Mouse (Mus musculus) erythroblast, adult 5-6 weeks (primary cell): Measurements from ENCODE around the gene Elavl4. TPM values are rescaled to one million over a fixed set of nuclear protein-coding genes. Genes with fewer than 3 reads are reported as not detected.

ENCODE experiments used
- ATAC-seq: replicated peaks from 2 replicates; pipeline ENCODE4 v1.8.0; 2016; ENCODE audit warnings: moderate number of reproducible peaks, mild to moderate bottlenecking, moderate TSS enrichment, inconsistent platforms; ENCODE audit not compliant: poor library complexity, low FRiP score, severe bottlenecking
- total RNA-seq, 2 experiments: library from RNA; stranded (forward) in 1 of 2; stranded (reverse) in 1 of 2; fragments of 150-400 nt in 1 of 2; fragments of 200-764, 138-1000 nt in 1 of 2; gene quantifications; 2 replicates each; pipeline versions ENCODE4 v1.2.3 to v1.2.4; 2015 to 2017; ENCODE audit warnings: low replicate concordance in 2 of 2

Gene Elavl4
- total RNA-seq, 2 experiments from 2014 or later: not detected

DNA sequence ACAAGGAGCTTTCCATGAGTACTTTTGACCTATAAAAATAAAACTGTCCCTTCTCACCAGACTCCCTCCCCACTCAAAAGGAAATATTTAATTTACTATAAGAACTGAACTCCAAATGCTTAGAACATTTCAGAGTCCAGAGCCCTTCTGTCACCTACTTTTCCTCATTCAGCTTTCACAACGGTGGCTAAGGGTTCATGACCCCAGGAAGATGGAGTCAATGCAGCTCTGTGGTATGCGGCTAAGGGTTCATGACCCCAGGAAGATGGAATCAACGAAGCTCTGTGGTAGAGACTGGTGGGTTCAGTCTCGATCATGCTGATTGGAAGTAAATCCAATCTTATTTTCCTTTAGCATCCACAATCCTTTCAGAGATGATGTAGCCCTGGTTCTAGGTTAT is 81.7 kb downstream of the Elavl4 start:
- ATAC-seq: no peak

DNA sequence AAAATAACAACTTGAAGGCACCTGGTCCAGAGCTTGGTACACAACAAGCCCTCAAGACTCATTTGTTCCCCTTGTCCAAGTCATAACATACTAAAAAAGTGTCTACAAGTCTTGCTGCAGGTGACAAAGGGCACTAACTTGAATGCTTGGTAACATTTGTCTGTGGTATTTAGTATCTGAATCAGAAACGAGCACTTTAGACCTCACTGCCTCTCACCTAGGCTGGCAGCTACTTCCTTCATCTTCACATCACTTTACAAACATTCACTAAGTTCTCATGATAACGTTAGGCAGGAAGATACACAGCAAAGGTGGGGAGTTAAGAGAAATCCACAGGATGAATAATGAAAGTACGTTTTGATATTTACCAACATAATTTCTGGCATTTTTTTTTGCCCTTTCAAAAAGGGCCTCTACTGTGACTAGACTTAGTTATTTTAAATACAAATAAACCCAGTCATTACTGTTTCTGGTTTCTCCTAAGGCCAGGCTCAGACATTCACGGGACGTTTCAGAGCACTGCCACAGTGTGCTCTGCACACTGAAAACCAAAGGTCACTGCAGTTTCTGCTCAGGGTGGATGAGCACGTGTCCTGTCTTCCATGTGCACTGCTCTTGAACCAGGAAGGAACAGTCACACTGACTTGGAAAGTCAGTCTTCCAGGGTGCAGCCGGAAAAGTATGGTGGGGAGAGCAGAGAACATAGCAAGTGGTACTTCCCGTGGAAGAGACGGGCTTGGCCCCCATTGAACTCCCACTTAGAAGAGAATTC is 84.7 kb downstream of the Elavl4 start:
- ATAC-seq: no peak

DNA sequence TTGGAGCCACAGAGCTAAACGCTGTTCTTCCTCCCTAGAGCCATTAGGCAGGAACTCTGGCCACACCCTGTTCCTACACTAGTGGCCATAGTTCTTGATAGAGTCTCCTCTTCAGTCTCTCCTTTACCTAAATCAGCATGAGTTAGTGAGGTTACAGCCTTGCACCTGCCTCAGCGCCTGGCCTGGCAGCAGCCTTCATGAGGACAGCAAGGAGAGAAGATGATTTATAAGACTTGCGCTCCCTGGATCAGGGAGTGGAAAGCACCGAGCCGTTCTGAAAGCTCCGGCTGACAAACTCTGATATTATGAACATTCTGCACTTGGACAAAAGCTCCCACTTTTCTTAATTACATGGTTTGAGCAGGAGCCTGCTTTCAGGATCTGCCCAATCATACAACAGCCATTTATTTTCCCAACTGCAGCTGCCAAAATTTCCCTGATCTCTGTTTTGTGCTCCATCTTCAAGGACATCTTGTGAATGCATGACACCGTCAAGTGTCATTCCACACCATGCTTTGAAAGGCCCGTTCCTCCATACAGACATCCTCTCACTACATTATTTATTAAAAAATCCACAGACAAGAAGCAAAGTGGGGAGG is 87.3 kb downstream of the Elavl4 start:
- ATAC-seq: no peak

DNA sequence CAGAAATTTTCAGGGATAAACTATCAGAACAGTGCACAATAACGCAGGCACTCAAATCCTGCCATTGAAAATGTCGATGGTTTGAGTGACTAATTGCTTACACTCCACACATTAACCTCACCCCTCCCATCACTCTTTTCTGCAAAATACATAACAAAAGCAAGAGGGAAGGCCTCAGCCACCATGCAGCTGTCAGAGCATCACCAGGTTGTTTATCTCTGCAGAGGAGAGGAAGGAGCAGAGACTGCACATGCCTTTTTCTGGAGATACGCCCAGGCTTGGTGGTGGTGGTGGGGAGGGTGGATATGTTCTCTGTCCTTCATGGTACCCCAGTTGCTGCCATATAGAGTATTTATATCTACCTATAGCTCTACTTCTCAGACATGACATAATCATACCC is 94.3 kb downstream of the Elavl4 start:
- ATAC-seq: no peak

DNA sequence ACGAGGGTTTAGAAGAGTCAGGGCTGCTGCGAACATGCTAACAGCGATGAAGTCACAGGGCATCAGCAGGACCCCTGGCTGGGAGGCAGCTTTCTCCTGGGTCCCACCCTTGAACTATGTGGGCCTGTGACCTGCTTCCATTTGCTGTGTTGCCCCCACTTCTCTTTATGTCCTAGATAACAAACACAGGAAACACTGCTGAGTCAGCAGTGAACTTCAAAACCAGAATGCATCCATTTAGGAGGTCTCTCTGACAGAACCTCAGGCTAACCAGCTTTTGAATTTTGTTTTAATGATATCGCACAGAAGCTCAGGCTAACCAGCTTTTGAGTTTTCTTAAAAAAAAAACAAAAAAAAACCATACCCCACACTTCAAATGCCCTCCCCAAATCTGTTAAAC is 96.1 kb downstream of the Elavl4 start:
- ATAC-seq: no peak

DNA sequence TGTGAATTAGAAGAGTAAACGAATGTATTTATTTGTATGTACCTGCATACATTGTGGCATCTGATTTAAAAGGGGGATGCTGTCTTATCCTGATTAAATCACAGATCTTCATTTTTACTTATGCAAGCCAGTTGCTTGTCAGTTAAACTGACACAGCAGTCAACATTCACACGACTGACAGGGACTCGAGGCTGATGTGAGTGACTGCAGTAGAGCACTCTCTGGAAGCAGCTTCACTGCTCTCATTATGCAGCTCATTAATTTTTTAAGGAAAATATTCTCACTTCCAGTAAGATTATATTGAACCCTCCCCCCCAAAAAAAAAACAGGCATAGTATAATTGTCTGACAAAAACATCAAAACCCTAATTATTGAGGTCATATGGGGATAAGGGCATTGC is 101.7 kb downstream of the Elavl4 start:
- no peak for ATAC-seq

DNA sequence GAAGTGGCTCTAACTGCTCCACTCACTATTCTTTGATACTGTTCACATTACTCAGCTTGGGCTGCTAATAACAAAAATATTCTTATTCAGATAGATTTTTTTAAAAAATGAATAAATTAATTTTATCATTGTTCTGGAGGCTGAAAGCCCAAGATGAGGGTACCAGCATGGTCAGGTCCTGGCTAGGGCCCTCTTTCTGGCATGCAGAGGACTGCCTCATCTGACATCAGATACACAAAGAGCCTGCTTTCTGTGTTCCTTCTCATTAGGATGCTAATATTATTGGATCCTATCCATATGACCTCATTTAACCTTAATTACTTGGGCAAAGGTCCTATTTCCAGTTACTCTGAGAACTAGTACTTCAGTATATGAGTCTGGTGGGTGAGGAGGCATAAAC is 108.8 kb downstream of the Elavl4 start:
- no peak for ATAC-seq

DNA sequence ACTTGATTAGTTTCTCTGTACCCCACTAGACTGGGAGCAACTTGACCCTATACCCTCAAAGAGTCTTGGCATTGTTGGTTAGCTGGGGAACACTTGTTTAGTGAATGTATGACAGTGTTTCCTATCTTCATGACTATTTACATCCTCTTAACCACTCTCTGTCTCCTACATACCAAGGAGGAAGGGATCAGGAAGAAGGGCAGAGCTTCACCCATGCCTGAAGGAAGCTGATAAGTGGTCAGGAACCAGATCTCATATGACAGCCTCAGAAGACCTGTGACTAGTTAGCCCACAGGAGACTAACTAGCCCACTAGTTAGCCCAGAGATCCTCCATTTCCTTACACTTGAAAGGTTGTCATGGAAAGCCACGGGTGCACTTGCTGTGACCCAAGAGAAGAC is 117.2 kb downstream of the Elavl4 start:
- ATAC-seq: no peak

DNA sequence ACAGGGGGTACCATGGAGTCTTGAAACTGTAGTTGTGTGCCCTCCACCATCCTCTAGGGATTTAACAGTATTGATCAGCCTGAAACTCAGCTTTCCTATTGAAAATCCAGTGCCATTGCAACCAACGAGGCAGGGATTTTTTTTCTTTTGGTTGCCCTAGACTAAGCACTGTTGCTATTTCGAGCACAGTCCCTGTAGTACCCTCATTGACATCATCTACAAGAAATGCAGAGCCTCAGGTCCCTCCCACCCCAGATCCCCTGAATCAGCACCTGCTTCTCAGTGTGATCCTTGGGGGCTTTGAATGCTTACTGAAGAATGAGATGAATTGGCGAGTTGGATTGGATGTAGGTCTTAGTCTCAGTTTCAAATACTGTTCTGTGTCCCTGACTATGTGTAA is 119.4 kb downstream of the Elavl4 start:
- ATAC-seq: no peak

DNA sequence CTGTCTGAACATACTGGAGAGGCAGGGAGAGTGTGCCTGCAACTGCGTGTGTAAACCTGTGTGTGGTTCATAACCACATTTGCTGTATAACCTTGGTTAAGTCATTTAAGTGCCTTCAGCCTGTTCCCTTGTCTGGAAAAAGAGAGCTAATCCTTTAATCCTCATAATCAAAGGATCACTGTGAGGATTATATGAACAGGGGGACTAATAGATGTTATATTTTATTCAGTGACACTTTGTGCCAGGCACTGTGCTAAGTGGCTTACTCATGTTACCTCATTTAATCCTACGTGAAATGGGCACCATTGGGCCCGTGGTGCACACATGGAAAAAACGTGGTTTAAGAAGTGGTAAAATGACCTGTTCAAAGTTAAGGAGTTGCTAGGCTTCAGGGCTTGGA is 119.9 kb downstream of the Elavl4 start:
- ATAC-seq: no peak

DNA sequence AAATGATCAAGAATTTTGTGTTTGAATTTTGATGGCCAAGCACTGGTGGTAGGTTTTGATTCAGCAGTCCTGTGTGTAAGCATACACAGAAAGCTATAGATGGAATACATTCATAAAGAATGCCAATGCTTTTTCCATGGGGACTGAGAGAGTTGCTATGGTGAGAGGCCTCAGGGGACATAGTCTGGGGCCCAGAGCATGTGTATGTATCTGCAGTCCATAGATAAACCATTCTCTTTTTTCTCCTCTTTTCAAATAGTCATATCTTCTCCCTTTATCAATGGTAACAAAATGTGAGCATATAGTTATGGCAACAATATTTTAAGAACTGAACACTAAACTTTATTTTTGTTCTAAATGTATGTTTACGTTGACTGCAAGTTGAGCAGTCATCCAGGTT is 122.1 kb downstream of the Elavl4 start:
- ATAC-seq: no peak

DNA sequence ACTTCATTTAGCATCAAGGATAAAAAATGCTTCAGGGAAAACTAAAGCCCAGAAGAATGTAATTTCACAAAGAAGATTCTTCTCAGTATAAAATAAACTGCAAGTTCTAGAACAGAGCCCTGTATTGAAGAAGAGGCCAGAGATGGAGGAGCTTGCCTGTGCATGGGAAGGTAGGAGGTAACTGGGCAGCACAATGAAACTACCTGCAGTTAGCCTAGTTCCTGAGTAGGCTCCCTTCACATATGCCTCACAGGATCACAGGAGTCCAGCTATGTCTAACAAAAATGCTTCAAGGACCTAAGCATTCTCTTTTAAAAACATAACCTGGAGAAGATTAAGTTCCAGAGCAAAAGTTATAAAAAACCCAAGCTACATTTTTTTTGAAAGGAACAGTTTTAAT is 122.5 kb downstream of the Elavl4 start:
- no peak for ATAC-seq

DNA sequence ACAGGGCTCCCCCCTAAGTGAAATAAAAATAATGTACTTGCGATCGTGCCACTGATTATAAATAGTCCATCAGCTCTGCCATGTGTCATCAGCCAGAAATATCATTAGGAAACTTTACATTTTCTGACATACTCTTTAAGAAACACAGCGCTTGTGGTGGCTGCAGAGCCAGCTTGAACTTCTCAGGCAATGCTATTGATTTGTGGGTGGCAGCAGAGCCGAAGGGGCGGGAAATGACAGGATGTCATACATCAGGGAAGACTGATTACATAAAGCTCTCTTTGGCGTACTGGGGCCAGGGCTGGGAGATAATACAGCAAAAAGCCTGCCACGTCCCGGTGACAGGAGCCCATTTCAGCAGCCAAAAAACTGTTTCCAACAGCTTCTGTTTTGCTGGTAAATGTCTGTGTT is 124.1 kb downstream of the Elavl4 start:
- ATAC-seq: no peak

DNA sequence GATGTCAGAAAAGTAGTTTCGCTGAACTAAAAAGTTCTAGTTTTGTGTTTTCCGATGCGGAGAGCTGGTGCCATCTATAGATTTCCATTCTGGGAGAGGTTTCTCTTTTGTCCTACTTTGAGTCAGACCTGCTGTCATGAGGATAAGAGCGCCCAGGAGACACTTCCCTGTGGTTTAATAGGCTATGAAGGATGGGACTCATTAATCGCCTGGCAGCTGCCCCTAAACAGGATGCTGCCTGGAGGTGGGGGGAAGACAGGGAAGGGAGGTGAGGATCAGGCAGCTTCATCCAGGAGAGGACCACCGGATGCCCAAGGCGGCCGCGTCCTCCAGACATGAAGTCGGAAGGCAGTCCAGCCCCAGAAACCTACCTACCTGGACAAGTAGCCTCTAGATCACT is 126.2 kb downstream of the Elavl4 start:
- no peak for ATAC-seq

DNA sequence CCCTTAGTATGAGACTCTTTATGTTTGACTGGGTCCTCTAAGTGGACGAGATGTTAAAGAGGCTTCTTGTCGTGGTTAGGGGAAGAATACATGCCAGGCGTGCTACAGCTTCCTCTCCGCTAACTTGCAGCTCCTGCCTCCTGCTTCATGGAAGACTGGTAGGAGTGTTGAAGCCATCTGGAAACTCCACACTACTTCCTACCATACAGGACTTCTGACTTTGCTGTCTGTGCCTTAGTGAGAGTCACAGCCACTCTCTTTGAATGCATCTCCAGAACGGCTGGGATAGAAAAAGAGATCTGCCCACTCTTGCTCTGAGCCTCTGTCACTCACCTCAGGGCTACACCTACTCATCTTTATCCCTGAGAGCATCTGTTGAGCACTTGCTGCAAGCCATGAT is 132.9 kb downstream of the Elavl4 start:
- no peak for ATAC-seq

DNA sequence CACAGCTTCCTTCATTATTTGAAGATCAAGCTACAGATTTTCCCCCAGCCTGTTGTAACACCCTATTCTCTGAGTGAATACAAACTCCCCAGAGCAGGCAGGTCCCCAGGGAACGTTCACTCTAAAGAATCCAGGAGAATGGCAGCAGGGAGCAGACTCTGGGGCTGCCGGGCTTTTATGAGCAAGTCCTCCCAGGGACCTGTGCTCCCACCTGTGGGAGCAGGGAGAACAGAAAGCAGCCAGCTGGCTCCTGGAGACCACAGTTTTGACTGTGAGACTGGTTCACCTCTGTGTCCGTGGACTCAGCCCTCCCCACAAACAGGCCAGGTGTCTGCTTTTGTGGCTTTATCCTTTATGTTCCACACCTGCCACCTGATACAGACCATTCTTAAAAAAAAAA is 134.2 kb downstream of the Elavl4 start:
- no peak for ATAC-seq

DNA sequence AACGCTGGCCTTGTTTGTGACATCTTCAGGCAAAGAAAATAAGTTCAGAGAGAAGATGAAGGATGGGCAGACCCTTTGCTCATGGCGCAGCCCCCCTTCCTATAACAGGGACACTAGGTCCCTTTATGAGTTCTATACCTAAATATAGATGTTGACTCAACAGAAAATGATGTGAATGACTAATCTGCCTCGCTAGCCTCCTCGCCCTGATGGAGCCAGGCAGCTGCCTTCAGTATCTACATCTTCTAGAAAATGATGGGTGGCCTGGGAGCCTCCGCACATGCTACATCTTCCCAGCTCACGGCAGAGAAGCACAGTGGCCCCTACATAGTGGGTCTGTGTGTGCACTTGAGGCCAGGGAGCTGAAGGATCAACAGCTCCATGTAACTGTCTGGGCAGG is 137.2 kb downstream of the Elavl4 start:
- no peak for ATAC-seq

DNA sequence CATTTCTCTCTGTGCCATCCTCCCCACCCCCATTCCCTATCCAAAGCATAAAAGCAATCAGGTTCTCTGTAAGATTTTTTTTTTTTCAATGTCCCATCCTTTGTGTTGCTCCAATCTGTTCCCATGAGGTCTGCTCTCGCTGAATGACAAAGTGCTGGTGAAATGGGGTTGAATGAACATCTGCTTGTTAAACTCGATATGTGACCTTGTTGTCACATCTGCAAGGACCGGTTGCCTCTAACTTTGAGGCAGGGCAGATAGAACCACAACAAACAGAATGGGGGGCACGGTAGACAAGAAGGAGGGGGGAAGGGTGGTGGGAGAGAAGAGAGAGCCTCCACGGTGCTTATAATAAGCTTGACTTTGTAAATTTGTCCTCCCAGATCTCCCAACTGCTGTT is 138.0 kb downstream of the Elavl4 start:
- no peak for ATAC-seq

DNA sequence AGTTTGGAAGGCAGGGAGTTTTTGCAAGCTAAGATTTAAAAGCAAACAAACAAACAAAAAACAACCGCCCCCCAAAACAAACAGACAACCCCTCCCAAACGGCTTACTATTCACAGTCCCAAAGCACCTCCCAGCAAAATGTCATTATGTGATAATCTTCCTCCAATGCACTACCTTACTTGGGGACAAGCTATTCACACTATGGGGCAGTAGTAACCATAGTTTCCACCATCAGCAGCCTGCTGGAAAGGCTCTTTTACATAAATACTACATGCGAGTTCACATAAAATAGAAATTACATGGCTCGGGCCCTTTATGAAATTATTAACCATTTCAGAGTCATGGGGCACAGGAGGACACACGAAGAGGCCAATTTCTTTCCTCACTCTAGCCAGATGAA is 141.5 kb downstream of the Elavl4 start:
- no peak for ATAC-seq

DNA sequence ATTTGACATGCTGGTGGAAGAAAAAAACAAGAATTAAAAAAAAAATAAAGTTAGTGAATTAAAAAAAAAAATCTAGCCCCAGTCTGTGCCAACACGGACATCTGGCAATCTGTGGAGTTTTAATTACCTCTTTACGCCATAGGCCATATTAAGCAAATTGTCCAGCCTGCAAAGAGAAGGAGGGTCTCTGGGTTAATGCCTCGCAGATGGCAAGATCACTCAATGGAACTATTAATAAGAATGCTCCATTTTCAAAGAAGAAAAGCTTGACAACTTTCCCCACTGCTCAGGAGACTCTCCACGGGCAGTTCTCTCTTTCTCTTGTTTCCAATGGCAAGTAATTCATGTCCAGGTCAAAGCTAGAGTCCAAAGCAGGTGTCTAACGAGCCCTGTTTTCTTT is 142.1 kb downstream of the Elavl4 start:
- ATAC-seq: no peak

DNA sequence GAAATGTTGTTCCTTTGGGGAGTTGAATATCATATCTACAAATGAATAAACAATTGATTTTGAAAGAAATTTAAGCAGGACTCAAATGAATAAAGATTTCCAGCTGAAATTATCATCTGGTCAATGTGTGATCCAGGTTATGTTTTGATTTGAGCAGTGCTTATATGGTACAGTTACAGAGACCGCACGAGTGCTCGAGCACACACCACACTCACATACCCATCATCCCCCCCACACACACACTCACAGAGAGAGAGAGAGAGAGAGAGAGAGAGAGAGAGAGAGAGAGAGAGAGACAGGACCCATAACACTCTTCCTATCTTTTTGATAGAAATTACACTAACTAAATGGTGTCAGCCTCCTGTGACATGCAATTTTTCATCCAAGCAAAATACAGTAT is 150.0 kb downstream of the Elavl4 start:
- no peak for ATAC-seq

DNA sequence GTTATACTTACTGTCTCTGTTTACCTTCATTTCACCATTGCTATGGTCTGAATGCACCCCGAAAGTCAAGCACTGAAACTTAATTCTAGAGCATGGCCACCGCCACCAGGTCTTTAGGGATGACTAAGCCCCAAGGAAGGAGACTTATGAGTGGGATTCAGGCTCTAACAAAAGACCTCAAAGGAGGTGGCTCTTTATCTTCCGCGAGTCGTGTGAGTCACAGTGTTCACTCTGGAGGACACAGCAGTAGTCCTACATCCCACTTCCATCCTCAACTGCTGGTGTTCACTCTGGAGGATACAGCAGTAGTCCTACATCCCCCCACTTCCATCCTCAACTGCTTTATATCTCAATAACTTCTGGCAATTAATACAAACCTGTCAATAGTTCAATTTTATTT is 151.8 kb downstream of the Elavl4 start:
- ATAC-seq: no peak
